Mouse (Mus musculus) embryonic facial prominence, embryonic 14.5 days (tissue): ENCODE results near the gene Wnt2b. TPM values are rescaled to one million over a fixed set of nuclear protein-coding genes. Genes with fewer than 3 reads are reported as not detected.

Source experiments
- ATAC-seq: fragments of 200-750 bp; cut with Nextera tagmentation; 2 replicates; pipeline ENCODE4 v1.8.0; 2017; ENCODE audit warnings: low read depth, moderate number of reproducible peaks, moderate TSS enrichment
- DNase-seq: peaks from one replicate; pipeline ENCODE4 v3.0.0-alpha.2; 2015; ENCODE audit warnings: low spot score
- H3K27ac ChIP-seq: fragments of 300-500 bp; sonication (generic); replicated peaks from 2 replicates; pipeline ENCODE4 v1.5.1; 2014; ENCODE audit warnings: low read depth, mild to moderate bottlenecking, low read length, moderate library complexity
- H3K27me3 ChIP-seq: fragments of 300-500 bp; sonication (generic); replicated peaks from 2 replicates; pipeline ENCODE4 v1.6.1; 2014; ENCODE audit warnings: low read length; ENCODE audit not compliant: control insufficient read depth, insufficient read depth
- H3K36me3 ChIP-seq: fragments of 300-500 bp; sonication (generic); 2 replicates; pipeline ENCODE4 v1.6.1; 2014; ENCODE audit warnings: low read length, mixed read lengths; ENCODE audit not compliant: control insufficient read depth, insufficient read depth
- H3K4me1 ChIP-seq: fragments of 300-500 bp; sonication (generic); 2 replicates; pipeline ENCODE4 v1.6.1; 2014; ENCODE audit warnings: antibody characterized with exemption, low read length; ENCODE audit not compliant: control insufficient read depth, insufficient read depth
- H3K4me2 ChIP-seq: fragments of 300-500 bp; sonication (generic); 2 replicates; pipeline ENCODE4 v1.6.1; 2014; ENCODE audit warnings: low read depth, mild to moderate bottlenecking, low read length, moderate library complexity, mixed read lengths
- H3K4me3 ChIP-seq: fragments of 300-500 bp; sonication (generic); 2 replicates; pipeline ENCODE4 v1.5.1; 2014; ENCODE audit warnings: low read depth, mild to moderate bottlenecking, low read length
- H3K9ac ChIP-seq: fragments of 300-500 bp; sonication (generic); 2 replicates; pipeline ENCODE4 v1.6.1; 2014; ENCODE audit warnings: low read depth, mild to moderate bottlenecking, low read length, moderate library complexity, mixed read lengths
- H3K9me3 ChIP-seq: fragments of 300-500 bp; sonication (generic); 2 replicates; pipeline ENCODE4 v1.6.1; 2016; ENCODE audit warnings: low read length; ENCODE audit not compliant: control insufficient read depth
- WGBS: fragments of 180-500 bp; shearing (Covaris S2); extraction: QIAGEN DNeasy Blood & Tissue Kit; methylation state at CpG from one replicate; pipeline ENCODE4 v1.1.7; 2014; 5-methylcytosine and 5-hydroxymethylcytosine counted together
- polyA plus RNA-seq: library from polyadenylated mRNA; unstranded; fragments of >200 nt; fragmentation: Nextera tagmentation; extraction: Ambion mirVana; gene quantifications from 2 replicates; pipeline ENCODE4 v1.2.1, GENCODE M21; 2014

Gene Wnt2b
- polyA plus RNA-seq, 1 experiment from 2014 or later, result 1.3 TPM

DNA sequence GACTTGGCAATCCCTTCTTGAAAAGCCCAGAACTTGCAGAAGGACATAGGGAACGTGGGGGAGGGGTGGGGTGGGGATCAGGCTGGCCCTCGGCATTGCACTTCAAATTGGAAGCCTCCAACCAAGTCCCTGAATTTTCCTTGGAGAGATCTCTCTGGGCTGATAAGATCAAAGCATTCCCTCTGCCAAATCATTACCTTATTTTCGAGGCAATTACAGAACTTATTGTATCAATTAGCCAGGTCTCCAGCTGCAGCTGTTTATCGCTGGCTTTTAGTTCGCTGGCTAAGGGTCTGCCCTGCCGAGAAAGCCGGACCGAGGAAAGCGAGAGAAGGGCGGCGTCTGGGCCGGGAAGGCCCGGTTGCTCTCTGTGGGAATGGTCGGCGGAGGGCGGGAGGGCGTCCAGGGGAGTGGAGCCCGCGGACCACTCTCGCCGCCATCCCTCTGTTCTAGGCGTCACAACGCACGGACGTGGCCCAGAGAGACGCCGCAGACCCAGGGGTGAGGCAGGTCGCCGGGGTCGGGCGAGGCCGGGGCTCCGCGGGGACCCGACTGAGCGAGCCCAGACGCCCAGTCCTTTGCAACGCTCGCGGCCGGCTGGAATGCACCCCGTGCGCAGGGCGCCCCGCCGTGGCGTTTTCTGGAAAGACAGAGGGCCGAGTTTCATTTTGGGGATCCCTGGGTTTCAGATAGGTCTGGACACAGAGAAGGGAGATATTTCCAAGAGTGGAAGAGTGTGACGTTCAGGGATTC, 6.0 kb upstream of the Wnt2b start:
- peak; percentile 80 for DNase-seq
- Histone ChIP-seq H3K36me3 (no peaks in the 10 kb centered on the region), H3K27me3 (0 out of 2 replicates have a peak, but pooled peaks cover 11% of the 10 kb centered on the region), H3K9me3 (peaks cover 3% of the 10 kb centered on the region; the same call in 1 of the 2 replicates), H3K4me1 (peaks cover 22% of the 10 kb centered on the region), H3K4me3 (peak overlapping the region; percentile 61), H3K4me2 (peak overlapping the region; percentile 74), H3K27ac (peak overlapping the region; percentile 79), H3K9ac (peak overlapping the region; percentile 80)
- under 1% methylated on average over 46 of the region's 49 CpGs for WGBS
- peak; percentile 84 for ATAC-seq

DNA sequence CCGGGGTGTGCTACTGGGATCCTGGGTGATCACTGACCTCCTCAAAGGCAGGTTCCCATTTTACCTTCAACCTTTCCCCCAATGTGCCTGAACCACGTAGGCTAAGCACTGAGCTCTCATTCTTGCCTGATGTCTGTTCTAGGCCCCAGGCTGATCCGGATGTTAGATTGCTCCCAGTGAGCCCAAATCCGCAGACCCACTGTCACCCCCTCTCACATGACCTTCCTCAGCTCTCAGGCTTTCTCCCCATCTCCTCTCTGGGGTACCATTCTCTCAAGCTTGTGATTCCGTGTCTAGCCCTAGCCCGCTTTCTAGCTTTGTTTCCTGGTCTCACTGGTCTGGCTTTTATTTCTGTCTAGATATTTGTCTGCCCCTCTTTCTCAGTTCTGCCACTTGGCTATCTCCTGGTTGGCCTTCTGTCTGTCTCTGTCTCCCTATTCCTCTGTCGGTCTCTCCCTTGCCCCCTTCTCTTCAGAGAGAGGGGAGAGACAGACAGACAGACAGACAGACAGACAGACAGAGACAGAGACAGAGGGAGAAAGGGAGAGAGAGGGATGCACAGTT, 4.4 kb upstream of the Wnt2b start:
- DNase-seq (no peak), ATAC-seq (no peak)
- Histone ChIP-seq H3K4me1 (peaks cover 37% of the 10 kb centered on the region), H3K9ac (no peak overlapping the region), H3K27ac (no peak overlapping the region), H3K36me3 (no peaks in the 10 kb centered on the region), H3K27me3 (peaks cover 27% of the 10 kb centered on the region; the same call in 1 of the 2 replicates), H3K4me2 (no peak overlapping the region), H3K4me3 (no peak overlapping the region), H3K9me3 (peaks cover 3% of the 10 kb centered on the region; the same call in 1 of the 2 replicates)
- 67% methylated on average over 6 of the region's 7 CpGs for WGBS

DNA sequence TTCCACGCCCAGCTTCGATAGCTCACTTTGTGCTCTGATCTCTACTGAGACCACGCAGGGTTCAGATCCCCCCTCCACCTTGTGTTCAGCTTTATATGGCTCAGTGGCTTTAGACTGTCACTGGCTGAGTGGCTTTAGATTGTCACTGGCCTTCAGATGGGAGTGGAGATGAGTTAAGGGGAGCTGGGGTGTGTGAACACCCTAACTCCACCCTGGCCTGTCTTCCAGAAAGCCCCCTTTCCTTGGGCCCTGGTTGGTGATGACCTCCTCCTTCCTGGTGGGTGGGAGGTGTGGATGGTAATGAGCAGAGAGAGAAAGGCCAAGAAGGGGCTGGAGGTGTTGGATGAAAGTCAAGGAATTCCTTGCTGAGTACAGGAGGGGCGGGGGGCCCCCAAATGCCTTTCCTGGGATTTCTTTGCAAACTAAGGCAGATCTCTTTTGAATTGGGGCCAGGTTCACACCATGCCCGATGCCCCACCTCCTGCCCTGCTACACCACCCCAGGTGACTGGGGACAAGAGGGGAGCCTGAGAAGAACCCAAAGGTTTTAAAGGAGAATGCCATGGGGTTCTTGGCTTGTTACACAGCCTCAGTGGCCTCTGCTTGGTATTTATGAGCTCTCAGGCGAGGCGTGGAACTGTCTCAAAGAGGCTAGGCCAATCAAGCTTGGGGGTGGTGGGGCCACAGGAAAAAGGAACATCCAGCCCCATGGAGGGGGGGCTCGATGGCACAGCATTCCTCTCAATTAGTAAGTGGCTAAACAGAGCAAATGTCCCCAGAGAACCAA, 3.5 kb upstream of the Wnt2b start:
- Histone ChIP-seq H3K4me2 (no peak overlapping the region), H3K27ac (no peak overlapping the region), H3K27me3 (peaks cover 35% of the 10 kb centered on the region), H3K4me3 (no peak overlapping the region), H3K36me3 (no peaks in the 10 kb centered on the region), H3K4me1 (peaks cover 37% of the 10 kb centered on the region), H3K9ac (no peak overlapping the region), H3K9me3 (no peaks in the 10 kb centered on the region)
- ATAC-seq (no peak), DNase-seq (no peak)
- 72% methylated on average over 8 of the region's 8 CpGs for WGBS

DNA sequence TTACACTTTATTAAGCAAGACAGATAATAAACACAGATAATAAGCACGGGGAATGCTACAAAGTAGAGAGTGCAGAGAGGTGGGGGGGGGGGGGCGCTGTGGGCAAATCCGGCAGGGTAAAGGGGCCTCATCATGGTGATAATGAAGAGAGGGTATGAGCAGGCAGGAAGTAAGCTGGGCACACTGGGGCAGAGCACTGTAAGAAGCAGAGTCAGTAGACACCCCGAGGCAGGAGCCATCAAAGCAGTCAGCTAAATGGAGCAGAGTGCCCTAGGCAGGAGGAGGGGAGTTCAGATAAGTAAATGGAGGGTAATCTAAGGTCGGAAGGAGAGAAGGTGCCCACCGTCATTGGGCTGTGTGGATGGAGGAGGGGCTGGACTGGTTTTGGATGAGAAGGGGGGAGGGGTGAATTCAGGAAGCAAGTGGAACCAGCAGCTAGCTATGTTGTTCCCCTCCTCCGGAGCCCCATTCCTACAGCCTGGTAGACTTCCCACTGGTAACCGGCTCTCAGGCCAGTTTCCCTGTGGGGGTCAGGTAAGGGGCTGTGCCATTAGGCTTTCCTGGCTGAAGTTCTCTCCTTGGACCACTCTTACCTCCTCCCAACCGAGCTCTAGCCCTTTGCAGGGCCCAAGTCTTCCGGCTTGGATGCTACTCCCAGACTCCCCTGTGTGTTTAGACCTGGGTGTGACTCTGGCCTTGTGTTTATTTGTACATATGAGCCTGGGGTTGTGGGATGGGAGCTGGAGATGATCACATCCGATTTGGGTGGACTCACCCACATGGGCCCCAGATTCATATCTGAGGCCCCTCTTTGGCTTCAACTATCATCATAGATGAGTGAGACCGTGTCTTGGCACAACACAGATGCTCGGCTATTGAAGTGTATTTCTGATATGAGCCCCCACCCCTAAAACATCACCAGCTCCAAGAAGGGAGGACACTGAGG, 1.9 kb upstream of the Wnt2b start:
- H3K9me3 ChIP-seq, result no peaks in the 10 kb centered on the region
- H3K27me3 ChIP-seq, result peaks cover 49% of the 10 kb centered on the region

DNA sequence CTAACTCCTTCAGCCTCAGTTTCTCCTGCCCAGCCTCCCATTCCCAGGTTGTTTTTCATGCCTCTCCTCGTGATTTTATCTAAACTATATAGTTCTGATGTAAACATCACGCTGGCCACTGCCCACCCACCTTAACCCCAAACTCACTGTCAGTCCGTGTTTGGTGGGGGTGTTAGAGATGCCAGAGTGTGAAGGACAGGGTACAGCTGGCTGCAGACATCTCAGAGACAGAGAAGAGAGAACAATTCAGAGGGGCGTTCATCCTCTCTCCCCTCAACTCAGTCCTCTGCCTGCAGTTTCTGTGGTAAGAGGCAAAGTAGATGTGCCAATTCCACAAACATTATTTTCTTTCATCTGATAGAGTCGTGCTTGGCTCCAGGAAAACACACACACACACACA, 1.1 kb upstream of the Wnt2b start:
- Histone ChIP-seq H3K4me2 (no peak overlapping the region), H3K36me3 (no peaks in the 10 kb centered on the region), H3K9me3 (no peaks in the 10 kb centered on the region), H3K27me3 (peaks cover 49% of the 10 kb centered on the region), H3K9ac (no peak overlapping the region), H3K27ac (no peak overlapping the region), H3K4me1 (peaks cover 34% of the 10 kb centered on the region), H3K4me3 (no peak overlapping the region)
- DNase-seq (no peak), ATAC-seq (no peak)
- WGBS, result 8% methylated on average over 5 of the region's 5 CpGs

More for the DNA sequence above, 1.9 kb upstream of the Wnt2b start:
- DNase-seq (no peak), ATAC-seq (no peak)
- Histone ChIP-seq H3K9ac (no peak overlapping the region), H3K4me1 (peaks cover 34% of the 10 kb centered on the region), H3K27ac (no peak overlapping the region), H3K4me3 (no peak overlapping the region), H3K36me3 (no peaks in the 10 kb centered on the region), H3K4me2 (peak overlapping the region; percentile 10; the same call in 1 of the 2 replicates)
- 21% methylated on average over 12 of the region's 13 CpGs for whole genome bisulfite sequencing

DNA sequence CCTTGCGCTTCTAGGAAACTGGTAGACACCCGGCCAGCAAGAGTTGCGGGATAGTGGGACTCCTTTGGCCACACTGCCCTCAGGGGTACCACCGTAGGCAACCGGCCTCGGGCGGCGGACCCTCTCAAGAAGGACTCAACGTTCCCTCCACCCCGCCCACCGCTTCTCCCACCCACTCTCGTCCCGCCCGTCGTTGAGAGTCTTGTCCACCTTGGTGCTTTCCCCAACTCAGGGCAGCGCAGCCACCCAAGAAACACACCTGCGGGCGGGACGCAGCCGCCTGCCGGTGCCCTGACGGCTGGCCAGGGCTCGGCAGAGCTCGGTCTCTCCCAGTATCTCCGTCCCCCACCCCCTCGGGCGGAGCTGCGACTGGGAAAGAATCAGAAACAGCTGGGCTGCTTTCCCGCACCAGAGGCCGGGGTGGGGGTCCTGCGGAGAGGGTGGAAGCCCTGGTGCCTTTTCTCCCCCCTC, 455 bp upstream of the Wnt2b start:
- Histone ChIP-seq H3K27me3 (peaks cover 49% of the 10 kb centered on the region), H3K27ac (no peak overlapping the region), H3K4me2 (peak overlapping the region; percentile 79), H3K36me3 (no peaks in the 10 kb centered on the region), H3K4me3 (peak overlapping the region; percentile 58), H3K9ac (peak overlapping the region; percentile 60), H3K4me1 (peaks cover 29% of the 10 kb centered on the region), H3K9me3 (no peaks in the 10 kb centered on the region)
- 0% methylated on average over 26 of the region's 31 CpGs for WGBS
- peak; percentile 79 for DNase-seq
- peak; percentile 23; the same call in 1 of the 2 replicates for ATAC-seq

DNA sequence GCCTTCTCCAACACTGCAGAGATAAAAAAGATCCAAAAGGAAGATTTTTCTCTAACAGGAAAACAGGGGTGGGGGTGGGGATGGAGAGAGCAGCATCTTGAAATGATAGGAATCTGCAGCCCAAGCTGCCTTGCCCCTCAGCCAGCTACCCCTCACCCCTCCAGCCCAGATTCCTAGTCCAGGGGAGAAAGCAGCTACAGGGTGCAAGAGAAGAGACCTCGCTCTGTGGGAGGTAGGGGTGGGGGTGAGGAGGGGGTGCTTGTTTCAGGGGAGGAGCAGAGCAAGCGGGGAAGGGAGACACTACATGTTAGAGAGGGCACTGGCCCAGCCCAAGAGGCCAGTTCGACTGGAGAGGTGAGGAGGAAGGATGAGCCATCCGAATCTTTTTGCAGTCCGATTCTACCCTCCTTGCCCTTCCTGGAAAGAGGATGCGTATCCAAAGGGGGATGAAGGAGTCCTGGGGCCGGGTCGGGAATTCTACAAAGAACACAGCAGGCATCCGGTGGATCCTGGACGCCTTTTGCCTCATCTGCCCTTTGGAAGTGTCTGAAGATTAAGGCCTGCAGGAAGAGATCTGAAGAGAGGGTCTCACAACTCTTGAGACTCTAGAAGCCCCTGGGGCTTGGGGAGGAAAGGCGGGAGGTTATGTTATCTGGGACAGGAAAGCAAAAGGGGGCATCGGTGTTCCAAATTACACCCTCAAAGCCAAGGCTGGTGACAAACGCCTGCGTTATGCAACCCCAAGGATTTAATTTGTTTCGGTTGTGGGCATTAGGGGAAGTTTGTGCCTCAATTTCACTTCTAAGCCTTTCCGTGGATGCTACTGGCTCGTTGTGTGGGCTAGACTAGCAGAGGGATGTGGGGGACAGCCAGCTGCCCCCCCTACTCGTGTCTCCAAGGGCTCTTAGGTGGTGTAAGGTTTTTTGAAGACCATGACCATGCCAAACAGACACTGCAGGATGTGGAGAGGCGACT, 1.4 kb downstream of the Wnt2b start:
- H3K4me1 ChIP-seq, result peaks cover 33% of the 10 kb centered on the region
- no peaks in the 10 kb centered on the region for H3K9me3 ChIP-seq
- H3K27me3 ChIP-seq, result peaks cover 44% of the 10 kb centered on the region
- H3K36me3 ChIP-seq, result no peaks in the 10 kb centered on the region
- DNase-seq (no peak), ATAC-seq (no peak)
- peak overlapping the region; percentile 58 for H3K4me3 ChIP-seq
- H3K4me2 ChIP-seq, result peak overlapping the region; percentile 79
- H3K27ac ChIP-seq, result no peak overlapping the region
- WGBS, result 11% methylated on average over 19 of the region's 19 CpGs
- H3K9ac ChIP-seq, result 0 out of 2 replicates have a peak overlapping the region, but pooled peaks have one; percentile 60
